Mouse (Mus musculus): ENCODE measurements around the gene Epha7. TPM values are rescaled to one million over a fixed set of nuclear protein-coding genes. Genes with fewer than 3 reads are reported as not detected.

The Epha7 gene
- polyA plus RNA-seq, 1 experiment from 2014 or later = 68.6 TPM

GRCm38 (mm10) chr4:28960889-28961560, 148.1 kb downstream of the Epha7 start:
- no peaks in the 10 kb centered on the region for H3K9me3 ChIP-seq (replicated peaks; ENCODE audit: control insufficient read depth, low read length, poor library complexity, severe bottlenecking)
- no peaks in the 10 kb centered on the region for H3K36me3 ChIP-seq (ENCODE audit: control insufficient read depth, insufficient read depth, low read length)
- no peak overlapping the region for H3K4me3 ChIP-seq (ENCODE audit: low read depth, low read length)
- H3K27ac ChIP-seq (ENCODE audit: low read length) = no peak overlapping the region
- WGBS = 83% methylated on average over 9 of the region's 9 CpGs
- no peak overlapping the region for H3K4me2 ChIP-seq (ENCODE audit: low read length)
- H3K9ac ChIP-seq (ENCODE audit: low read depth, low read length) = no peak overlapping the region
- H3K4me1 ChIP-seq (ENCODE audit: control insufficient read depth, insufficient read depth, low read length) = no peaks in the 10 kb centered on the region
- H3K27me3 ChIP-seq (ENCODE audit: control insufficient read depth, insufficient read depth, low read depth, low read length) = no peaks in the 10 kb centered on the region
- ATAC-seq = no peak

GRCm38 (mm10) chr4:28967584-28968315, 154.8 kb downstream of the Epha7 start:
- no peak overlapping the region for H3K9ac ChIP-seq (ENCODE audit: low read depth, low read length)
- H3K36me3 ChIP-seq (ENCODE audit: control insufficient read depth, insufficient read depth, low read length) = no peaks in the 10 kb centered on the region
- no peaks in the 10 kb centered on the region for H3K4me1 ChIP-seq (ENCODE audit: control insufficient read depth, insufficient read depth, low read length)
- no peak overlapping the region for H3K27ac ChIP-seq (ENCODE audit: low read length)
- no peak overlapping the region for H3K4me3 ChIP-seq (ENCODE audit: low read depth, low read length)
- no peaks in the 10 kb centered on the region for H3K27me3 ChIP-seq (ENCODE audit: control insufficient read depth, insufficient read depth, low read depth, low read length)
- ATAC-seq = no peak
- WGBS = 34% methylated on average over 3 of the region's 3 CpGs
- H3K4me2 ChIP-seq (ENCODE audit: low read length) = no peak overlapping the region
- no peaks in the 10 kb centered on the region for H3K9me3 ChIP-seq (replicated peaks; ENCODE audit: control insufficient read depth, low read length, poor library complexity, severe bottlenecking)

GRCm38 (mm10) chr4:28998462-28999286, 185.7 kb downstream of the Epha7 start:
- H3K9me3 ChIP-seq (replicated peaks; ENCODE audit: control insufficient read depth, low read length, poor library complexity, severe bottlenecking) = no peaks in the 10 kb centered on the region
- H3K27ac ChIP-seq (ENCODE audit: low read length) = no peak overlapping the region
- no peaks in the 10 kb centered on the region for H3K4me1 ChIP-seq (ENCODE audit: control insufficient read depth, insufficient read depth, low read length)
- WGBS = 52% methylated on average over 3 of the region's 3 CpGs
- no peak overlapping the region for H3K4me2 ChIP-seq (ENCODE audit: low read length)
- no peaks in the 10 kb centered on the region for H3K27me3 ChIP-seq (ENCODE audit: control insufficient read depth, insufficient read depth, low read depth, low read length)
- no peak overlapping the region for H3K9ac ChIP-seq (ENCODE audit: low read depth, low read length)
- H3K4me3 ChIP-seq (ENCODE audit: low read depth, low read length) = no peak overlapping the region
- ATAC-seq = no peak
- H3K36me3 ChIP-seq (ENCODE audit: control insufficient read depth, insufficient read depth, low read length) = no peaks in the 10 kb centered on the region

GRCm38 (mm10) chr4:28999287-28999595, 186.3 kb downstream of the Epha7 start:
- WGBS = 79% methylated on average over 2 of the region's 2 CpGs

GRCm38 (mm10) chr4:29010333-29010732, 197.4 kb downstream of the Epha7 start:
- no peak for ATAC-seq
- 97% methylated on average over 3 of the region's 3 CpGs for WGBS
- Histone ChIP-seq H3K4me2 (ENCODE audit: low read length) (no peak overlapping the region), H3K9me3 (replicated peaks; ENCODE audit: control insufficient read depth, low read length, poor library complexity, severe bottlenecking) (no peaks in the 10 kb centered on the region), H3K36me3 (ENCODE audit: control insufficient read depth, insufficient read depth, low read length) (no peaks in the 10 kb centered on the region), H3K9ac (ENCODE audit: low read depth, low read length) (no peak overlapping the region), H3K27ac (ENCODE audit: low read length) (no peak overlapping the region), H3K4me1 (ENCODE audit: control insufficient read depth, insufficient read depth, low read length) (no peaks in the 10 kb centered on the region), H3K4me3 (ENCODE audit: low read depth, low read length) (no peak overlapping the region), H3K27me3 (ENCODE audit: control insufficient read depth, insufficient read depth, low read depth, low read length) (no peaks in the 10 kb centered on the region)

More at GRCm38 (mm10) chr4:28999287-28999595, 186.3 kb downstream of the Epha7 start:
- Histone ChIP-seq H3K4me1 (ENCODE audit: control insufficient read depth, insufficient read depth, low read length) (no peaks in the 10 kb centered on the region), H3K4me3 (ENCODE audit: low read depth, low read length) (no peak overlapping the region), H3K36me3 (ENCODE audit: control insufficient read depth, insufficient read depth, low read length) (no peaks in the 10 kb centered on the region), H3K27ac (ENCODE audit: low read length) (no peak overlapping the region), H3K9ac (ENCODE audit: low read depth, low read length) (no peak overlapping the region), H3K27me3 (ENCODE audit: control insufficient read depth, insufficient read depth, low read depth, low read length) (no peaks in the 10 kb centered on the region), H3K9me3 (replicated peaks; ENCODE audit: control insufficient read depth, low read length, poor library complexity, severe bottlenecking) (no peaks in the 10 kb centered on the region), H3K4me2 (ENCODE audit: low read length) (no peak overlapping the region)
- ATAC-seq = no peak
